Mouse (Mus musculus): Measurements from ENCODE around the gene Ccdc9.
A peak's percentile ranks its signal among the peaks of the same experiment; 100 is the strongest.

GRCm38 (mm10) chr7:16294837-16295236 is 8.2 kb upstream of the Ccdc9 start:
- no peak for TF ChIP-seq POLR2A (IDR thresholded peaks at IDR 0.05; ENCODE audit: borderline replicate concordance, low read depth, low read length)
- peak; percentile 75 for TF ChIP-seq CTCF (IDR thresholded peaks at IDR 0.05; ENCODE audit: low read depth, low read length)
